Mouse (Mus musculus) embryo, embryonic 10.5 days (tissue): ENCODE measurements at regions not wholly inside any gene's neighbourhood (a gene's known extent, or its start where the extent isn't known, plus 50 kb on each side); places are given as distances from the start of the nearest gene placed in this dataset.
"Not testable (repeated sequence)": the region's sequence is repeated elsewhere in the genome, so short reads cannot be mapped to it uniquely, and the experiment has no call there.

Experiments used
- DNase-seq: peaks from one replicate; pipeline ENCODE4 v3.0.0-alpha.2; 2015; ENCODE audit warnings: low spot score

DNA sequence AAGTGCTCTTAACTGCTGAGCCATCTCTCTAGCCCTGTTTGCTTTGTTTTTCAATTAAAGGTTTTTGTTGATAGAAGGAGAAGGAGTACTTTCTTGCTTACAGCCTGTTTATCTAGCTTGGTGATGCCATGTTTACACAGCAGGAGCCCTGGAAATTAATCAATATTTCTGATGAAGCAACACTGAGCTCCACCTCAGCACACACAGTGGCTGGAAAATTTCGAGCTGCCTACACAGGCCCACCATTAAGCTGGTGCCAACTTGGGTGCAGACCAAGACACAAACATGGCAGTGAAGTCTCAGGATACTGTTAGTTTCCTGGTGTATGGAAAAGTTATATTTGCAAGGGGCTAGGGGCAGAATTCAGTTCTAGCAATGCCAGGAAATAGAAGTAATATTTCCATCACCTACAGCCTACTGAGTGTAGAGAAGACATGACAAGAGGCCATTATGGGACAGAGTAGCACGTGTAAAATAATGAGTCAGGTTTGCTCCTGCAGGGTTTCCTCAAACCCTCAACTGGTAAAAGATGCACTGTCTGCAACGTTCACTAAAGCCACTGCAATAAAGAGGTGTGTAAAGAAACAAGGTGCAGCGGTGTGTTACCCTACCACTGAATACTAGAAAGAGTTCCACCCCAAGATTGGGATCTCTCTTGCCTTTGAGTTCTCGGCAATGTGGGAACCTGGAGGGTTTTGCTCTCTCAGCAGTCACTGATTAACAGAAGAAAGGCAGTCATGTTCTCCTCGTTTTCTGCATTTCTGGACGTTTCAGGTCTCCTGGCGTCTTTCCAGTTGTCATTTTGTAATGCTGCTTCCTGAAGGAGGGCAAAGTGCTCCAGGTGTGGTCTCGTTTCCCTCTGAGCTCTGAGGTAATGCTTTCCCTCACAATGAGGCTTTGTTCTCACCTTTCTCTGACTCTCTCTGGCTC is 108.8 kb upstream of the Fhl2 start:
- no peak for DNase-seq

DNA sequence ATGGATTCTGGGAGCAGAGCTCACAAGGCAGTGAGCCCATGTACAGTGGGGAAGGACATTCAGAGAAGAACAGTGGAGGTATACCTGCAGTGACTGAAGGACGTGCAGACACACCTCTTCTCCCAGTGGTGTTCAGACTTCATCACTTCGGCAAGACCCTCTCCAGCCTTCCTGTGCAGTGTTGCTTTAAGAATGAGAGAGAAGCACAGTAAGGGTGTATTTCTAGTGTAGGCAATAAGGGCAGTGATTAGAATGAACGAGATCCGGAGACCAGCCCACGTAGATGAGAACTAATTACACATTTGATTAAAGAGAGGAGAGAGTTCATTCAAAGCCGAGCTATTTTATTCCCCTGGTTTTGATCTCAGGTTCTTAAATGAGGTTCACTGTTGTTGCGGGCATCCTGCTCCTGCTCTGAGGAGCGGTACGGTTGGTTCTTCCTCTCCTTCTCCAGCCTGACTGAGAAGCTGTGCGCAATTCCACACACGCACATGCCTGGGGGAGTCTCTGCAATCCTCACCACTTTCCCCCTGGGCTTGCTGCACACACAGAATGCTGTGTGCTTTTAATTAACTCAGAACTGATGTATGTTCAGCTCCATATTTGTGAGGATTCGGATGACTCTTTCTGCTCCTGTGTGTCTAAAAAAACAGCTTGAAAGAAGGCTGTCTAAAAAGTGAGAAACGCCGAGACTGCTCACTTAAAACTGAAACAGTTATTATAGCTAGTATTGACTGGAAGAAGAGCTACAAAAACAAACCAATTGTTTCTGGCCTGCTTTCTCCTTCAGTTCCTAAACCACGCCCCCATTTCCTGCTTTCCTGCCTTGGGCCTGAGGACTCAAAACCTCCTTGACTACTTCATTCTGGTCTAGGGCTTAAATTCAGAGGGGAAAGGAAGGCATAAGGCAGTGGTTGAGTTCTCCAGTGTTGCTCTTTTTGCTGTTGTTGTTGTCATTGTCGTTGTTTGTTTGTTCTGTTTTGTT is 114.2 kb upstream of the Fhl2 start:
- peak; percentile 56 for DNase-seq

DNA sequence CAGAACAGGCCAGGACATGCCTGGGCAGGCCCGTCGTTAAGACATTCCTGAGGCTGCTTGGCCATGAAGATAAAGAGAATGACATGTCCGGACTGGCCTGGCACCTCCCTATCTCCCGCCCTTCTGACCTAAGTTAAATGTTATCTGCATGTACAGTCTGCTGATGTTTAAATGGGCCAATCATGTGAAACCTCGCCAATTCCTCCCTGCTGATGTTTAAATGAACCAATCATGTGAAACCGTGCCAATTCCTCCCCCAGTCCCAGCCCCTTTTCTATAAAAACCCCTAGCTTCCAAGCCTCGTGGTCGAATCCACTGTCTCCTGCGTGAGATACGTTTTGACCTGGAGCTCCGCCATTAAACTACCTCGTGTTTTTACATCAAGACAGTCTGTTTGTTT is 119.5 kb upstream of the Fhl2 start:
- not testable (repeated sequence) for DNase-seq

- no peak for DNase-seq
Observed at GRCm38 (mm10) chr1:43317076-43317871, 120.5 kb upstream of the Fhl2 start.

DNA sequence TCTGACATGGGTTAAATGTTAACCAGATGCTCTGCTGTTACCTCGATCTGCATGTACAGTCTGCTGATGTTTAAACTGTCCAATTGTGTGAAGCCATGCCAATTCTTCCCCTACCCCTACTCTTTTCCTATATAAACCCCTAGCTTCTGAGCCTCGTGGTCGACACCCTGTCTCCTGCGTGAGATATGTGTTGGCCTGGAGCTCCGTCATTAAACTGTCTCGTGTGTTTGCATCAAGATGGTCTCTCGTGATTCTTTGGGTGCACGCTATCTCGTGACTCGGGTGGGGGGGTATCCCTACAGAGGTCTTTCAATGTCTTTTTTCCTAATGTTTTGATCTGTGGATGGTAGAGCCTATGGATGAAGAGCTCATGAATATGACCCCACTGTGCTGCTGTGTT is 110.9 kb upstream of the Nck2 start:
- not testable (repeated sequence) for DNase-seq

- DNase-seq = peak; percentile 15
Observed at GRCm38 (mm10) chr1:43337168-43337784, 107.1 kb upstream of the Nck2 start.

DNA sequence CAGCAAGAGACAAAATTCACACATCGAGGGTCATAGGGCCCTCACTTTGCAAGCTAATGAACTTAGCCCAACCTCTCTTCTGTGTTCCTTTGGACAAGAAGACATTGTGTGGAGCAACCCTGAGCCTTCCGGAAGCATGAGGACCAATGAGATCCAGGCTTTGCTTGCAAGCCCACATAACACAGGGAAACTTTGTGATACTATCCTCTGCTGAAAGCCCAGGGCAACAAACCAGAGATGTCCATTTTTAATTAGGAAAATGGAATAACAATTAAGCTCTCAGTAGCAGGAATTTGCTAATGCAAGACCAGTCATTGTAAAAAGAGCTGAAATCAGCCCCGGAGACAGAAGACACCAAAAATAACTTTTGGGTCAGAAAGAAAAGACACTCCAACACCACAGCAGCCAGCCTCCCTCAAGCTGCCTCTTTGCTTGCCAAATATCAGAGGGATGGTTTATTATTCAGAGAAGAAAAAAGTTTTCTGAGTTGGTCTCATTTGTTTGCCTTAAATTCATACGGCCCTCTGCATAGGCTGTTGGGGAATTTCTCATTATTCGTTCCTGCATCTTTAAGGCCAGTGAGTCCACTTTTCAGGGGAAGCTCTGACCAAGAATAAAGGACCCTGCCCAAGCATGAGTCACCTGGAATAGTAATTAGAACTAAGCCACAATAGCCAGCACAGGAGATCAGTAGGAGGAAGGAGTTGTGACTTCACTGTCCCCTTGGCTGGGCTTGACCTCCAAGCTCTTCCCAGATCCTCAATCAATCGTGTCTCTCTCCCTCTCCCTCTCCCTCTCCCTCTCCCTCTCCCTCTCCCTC is 106.1 kb upstream of the Nck2 start:
- no peak for DNase-seq

DNA sequence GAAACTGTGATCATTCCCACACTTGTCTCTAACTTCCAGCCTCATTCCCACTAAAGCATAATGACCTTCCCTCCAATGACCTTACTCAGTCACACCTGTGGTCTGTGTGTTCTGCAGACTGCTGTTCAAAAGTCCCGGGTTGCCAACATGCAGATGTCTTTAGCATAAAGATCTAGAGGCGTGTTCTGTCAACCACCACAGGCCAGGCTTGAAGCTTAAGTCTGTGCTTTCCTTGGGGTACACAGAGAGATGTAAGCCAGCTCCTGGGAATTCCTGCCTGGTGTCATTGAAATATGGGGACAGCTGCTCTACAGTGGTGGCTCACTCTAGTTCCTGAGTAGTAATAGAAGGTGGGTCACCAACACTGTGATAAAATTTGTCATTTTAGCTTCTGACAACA is 101.5 kb upstream of the Nck2 start:
- DNase-seq = no peak

GRCm38 (mm10) chr1:43343410-43343809 is 101.0 kb upstream of the Nck2 start:
- no peak for DNase-seq

DNA sequence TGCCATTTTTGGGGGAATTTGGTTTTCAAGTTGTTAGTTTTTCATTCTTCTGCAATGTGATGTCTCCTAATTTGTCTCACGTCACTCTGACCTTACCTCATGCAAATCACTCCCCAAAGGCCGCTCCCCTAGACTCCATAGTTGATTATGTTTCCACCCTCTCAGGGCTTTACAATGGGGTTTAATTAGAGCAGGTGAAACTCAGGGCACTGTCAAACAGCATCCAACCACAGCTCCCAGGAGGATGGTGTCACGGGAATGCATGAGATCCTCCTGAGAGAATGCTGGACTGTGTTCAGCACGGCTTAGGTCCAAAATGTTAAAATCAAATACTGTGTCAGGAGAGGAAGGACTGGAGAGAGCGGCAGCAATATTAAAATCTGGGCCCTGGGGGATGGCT is 100.4 kb upstream of the Nck2 start:
- DNase-seq = no peak

- DNase-seq = no peak
Observed at GRCm38 (mm10) chr1:43347152-43347551, 97.2 kb upstream of the Nck2 start.

DNA sequence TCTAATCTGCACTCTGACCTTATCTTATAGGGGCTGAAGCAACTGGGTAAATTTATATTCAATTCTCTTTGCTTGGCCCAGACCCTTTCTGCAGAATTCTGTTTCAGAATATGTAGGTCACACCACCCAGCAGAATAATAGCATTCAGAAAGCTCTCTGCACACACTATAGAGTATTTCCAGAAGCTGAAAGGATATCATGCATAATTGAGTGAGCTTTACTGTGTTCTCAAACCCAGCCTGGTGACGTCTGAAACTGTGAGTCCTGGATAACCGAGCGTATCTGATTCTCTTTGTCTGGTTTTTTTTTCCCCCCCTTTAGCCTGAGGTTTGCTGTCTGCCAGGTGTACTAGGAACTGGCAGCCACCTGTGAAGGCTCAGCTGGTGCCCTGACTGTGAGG is 94.4 kb upstream of the Nck2 start:
- DNase-seq = no peak

GRCm38 (mm10) chr1:43358191-43358590 is 86.2 kb upstream of the Nck2 start:
- DNase-seq = peak; percentile 78

- no peak for DNase-seq
Observed at GRCm38 (mm10) chr1:43359662-43360061, 84.7 kb upstream of the Nck2 start.

DNA sequence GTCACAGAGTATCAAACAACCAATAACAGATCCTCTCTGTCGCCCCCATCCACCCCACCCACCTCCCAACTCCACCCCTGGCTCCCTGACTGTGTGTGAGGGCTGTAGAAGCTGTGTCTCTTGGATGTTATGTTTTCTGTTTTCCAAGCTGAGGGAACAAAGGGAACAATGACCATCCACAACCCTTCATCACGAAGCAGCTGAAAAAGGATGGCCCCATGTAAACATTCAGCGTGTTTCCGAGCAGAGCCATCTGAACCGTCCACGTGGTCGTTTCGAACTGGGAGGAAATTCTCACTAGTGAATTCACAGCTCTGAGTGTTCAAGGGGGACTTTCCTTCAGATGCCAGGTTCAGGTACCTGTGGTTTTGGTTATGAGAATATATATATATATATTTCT is 84.1 kb upstream of the Nck2 start:
- DNase-seq = peak; percentile 45

GRCm38 (mm10) chr1:43360741-43361140 is 83.6 kb upstream of the Nck2 start:
- DNase-seq = peak; percentile 75

GRCm38 (mm10) chr1:43361455-43361863 is 82.9 kb upstream of the Nck2 start:
- DNase-seq = peak; percentile 74

DNA sequence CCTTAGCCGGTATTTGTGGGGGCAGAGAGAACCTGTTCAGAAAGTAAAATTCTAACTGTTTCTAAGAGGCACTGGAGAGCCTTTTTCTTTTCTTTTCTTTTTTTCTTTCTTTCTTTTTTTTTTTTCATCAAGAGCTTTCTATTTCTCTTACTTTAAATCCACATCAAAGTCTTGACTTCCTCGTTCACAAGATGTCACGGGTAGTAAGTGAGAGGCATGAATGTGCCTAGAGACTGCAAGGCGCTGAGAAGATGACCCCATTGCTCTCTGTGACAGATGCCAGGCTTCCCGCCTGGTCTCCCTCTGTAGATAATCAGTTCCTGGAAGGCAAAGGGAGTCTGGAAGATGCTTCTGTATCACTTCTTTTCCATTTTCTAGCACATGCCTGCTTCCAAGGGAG is 82.2 kb upstream of the Nck2 start:
- DNase-seq = peak; percentile 19

DNA sequence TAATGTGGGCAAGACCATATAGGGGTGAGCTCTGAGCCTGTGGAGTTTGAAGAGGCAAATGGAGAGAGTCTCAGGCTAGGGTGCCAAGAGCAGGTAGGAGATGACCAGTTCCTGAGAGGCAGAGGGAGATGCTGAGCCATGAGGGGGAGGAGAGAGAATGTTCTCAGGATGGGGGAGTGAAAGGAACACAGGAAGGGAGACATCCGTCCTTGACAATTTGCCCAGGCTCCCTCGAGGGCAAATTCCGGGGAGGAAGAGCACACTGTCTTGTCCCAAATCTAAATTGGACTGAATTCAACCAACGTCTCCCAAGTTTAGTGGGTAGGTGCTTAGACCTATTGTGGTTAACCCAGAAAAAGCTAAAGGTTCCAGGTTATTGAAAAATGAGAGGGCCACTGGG is 81.2 kb upstream of the Nck2 start:
- DNase-seq = no peak

DNA sequence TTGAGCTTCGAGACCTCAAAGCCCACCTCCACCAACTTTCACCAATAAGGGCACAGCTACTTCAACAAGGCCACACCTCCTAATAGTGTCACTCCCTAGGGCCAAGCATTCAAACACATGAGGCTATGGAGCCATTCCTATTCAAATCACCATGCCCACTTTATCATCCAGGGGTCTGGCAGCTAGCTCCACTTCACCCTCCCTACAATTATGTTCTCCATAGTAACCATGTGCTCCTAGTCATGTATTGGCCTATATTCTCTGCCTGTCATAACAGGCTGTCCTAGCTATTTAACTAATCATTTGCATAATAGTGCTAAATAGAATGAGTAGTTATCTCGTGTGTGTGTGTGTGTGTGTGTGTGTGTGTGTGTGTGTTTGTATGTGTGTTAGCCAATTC is 77.9 kb upstream of the Nck2 start:
- no peak for DNase-seq
